Mouse (Mus musculus): ENCODE measurements at regions not wholly inside any gene's neighbourhood (a gene's known extent, or its start where the extent isn't known, plus 50 kb on each side); places are given as distances from the start of the nearest gene placed in this dataset.

GRCm38 (mm10) chr4:47724331-47725004 is 250.0 kb downstream of the Sec61b start:
- DNase-seq (ENCODE audit: low spot score in 2 of 2): no peak

DNA sequence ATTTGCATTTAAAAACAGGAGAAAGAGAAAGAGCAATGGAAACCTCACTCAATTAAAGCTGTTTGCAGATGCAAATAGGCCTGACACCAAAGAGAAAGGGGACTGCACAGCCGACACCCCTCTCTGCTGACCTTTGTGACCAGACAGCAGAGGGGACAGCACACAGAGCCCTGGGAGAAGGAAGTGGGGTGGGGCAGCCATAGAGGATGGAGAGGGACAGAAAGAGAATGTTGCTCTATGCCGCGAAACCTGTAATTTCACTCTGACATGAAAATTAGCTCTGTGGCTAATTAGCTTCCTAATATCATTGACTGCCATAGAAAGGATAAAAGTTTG is 250.5 kb downstream of the Sec61b start:
- DNase-seq (ENCODE audit: low spot score in 2 of 2): no peak

GRCm38 (mm10) chr4:47746498-47747190 is 272.2 kb downstream of the Sec61b start:
- DNase-seq (ENCODE audit: low spot score in 2 of 2): no peak

DNA sequence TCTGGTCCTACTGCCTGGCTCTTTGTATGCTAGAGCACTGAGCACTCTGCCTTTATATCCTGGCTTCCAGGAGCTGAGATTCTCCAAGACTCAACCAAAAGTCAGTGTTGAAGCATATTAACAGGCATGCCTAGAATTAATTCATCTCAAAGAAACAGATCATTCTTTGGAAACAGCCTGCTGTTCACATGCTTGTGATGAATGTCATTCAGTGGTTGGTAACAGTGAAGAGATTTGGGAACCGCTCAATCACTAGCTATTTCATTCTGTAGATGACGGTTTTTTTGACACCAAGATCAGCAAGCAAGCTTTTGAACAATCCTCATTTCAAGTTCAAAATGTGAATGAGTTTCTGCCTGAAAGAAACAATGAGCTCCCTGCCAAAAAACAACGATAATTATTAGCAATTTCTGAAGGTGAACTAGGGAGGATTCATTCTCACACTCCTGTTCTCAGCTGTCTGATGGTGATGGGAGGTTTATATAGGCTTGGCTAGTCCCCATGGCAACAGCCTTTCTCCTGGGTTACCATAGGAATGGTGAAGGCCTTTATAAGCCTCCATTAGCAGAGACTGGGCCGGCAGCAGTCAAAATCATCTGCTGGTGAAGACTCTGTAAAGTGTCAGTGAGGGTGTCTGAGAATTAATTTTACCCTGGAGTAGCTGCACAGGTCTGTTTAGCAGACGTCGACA is 272.6 kb upstream of the Nr4a3 start:
- DNase-seq (ENCODE audit: low spot score in 2 of 2): peak in 1 of 2 experiments; percentile 8

DNA sequence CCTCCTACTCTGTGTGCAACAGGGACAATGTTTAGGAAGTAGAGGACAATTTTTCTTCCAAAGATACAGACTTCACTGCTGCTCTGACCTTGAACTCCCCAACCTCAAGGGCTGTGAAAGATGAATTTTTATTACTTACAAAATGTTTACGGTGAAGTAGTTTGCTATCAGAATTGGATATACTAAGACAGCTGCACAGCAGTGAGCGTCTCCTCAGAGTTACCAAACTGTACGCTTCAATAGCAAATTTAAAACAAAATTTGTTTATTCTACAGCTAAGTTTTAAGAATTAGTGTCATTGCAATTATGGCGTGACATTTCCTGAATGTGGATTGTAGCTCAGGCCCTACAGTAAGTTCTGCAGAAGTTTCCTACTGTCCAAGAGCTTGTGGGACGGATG is 270.3 kb upstream of the Nr4a3 start:
- no peak for DNase-seq (ENCODE audit: low spot score in 2 of 2)

DNA sequence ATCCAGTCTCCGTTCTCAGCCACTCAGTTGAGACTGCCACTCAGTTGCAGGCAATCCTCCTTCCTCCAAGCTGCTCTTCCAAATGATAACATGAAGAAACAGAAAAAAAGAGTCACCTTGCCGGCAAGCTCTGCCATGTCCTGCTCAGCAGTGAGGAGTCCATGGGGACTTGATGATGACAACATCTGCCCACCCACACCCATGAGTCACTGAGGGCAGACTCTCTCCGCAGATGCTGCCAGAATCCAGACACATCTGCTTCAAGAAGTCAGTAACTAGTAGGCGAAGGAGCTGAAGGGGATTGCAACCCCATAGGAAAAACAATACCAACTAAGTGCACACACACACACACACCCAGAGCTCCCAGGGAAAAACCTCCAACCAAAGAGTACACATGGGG is 263.9 kb upstream of the Nr4a3 start:
- no peak for DNase-seq (ENCODE audit: low spot score in 2 of 2)

DNA sequence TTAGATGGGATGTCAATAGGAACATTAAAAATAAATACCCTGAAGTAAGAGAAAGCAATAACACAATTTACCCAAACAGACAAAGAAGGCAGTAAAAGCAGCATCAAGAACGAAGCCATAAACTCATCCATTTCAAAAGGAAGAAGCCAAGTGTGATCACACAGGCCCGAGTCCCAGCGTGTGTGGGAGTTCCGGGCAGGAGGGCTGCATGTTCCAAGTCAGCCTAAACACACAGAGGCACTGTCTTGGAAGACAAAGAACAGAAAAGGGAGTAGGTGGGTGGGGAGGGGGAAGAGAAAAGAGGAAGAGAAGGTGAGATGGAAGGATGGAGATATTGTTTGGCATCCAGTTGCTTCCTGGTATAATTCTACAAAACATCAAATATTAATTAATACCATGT is 248.0 kb upstream of the Nr4a3 start:
- DNase-seq (ENCODE audit: low spot score in 2 of 2): no peak

GRCm38 (mm10) chr4:47799165-47799564 is 245.8 kb upstream of the Nr4a3 start:
- DNase-seq (ENCODE audit: low spot score in 2 of 2): no peak

GRCm38 (mm10) chr4:47803111-47803510 is 241.8 kb upstream of the Nr4a3 start:
- DNase-seq (ENCODE audit: low spot score in 2 of 2): no peak

- no peak for DNase-seq (ENCODE audit: low spot score in 2 of 2)
Observed at GRCm38 (mm10) chr4:47807877-47808276, 237.1 kb upstream of the Nr4a3 start.

- no peak for DNase-seq (ENCODE audit: low spot score in 2 of 2)
Observed at GRCm38 (mm10) chr4:47814030-47814429, 230.9 kb upstream of the Nr4a3 start.

- DNase-seq (ENCODE audit: low spot score in 2 of 2): peak in 1 of 2 experiments; percentile 16
Observed at GRCm38 (mm10) chr4:47818371-47819159, 226.4 kb upstream of the Nr4a3 start.

- no peak for DNase-seq (ENCODE audit: low spot score in 2 of 2)
Observed at GRCm38 (mm10) chr4:47820562-47820961, 224.4 kb upstream of the Nr4a3 start.

- no peak for DNase-seq (ENCODE audit: low spot score in 2 of 2)
Observed at GRCm38 (mm10) chr4:47823299-47823698, 221.7 kb upstream of the Nr4a3 start.

GRCm38 (mm10) chr4:47824083-47824482 is 220.9 kb upstream of the Nr4a3 start:
- peak; percentile 6 to 35 for DNase-seq (ENCODE audit: low spot score in 2 of 2)

- DNase-seq (ENCODE audit: low spot score in 2 of 2): no peak
Observed at GRCm38 (mm10) chr4:47832905-47833304, 212.0 kb upstream of the Nr4a3 start.

DNA sequence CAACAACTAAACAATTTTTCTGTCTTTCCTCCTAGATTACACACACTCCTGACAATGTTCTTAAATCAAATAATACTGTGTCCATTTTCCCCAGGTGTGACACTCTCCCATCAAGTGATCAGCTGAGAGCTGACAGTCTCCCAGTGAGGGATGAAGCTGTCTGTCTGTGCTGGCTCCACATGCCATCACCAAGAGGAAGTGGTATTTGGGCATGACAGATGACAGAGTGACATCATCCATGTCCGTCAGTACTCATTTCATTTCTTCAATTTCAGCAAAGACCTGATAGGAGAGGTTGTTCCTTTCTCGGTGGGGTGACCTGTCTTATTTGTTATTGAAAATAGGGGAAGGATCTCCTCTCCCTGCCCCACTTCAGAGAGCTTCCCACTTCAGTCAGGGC is 206.5 kb upstream of the Nr4a3 start:
- DNase-seq (ENCODE audit: low spot score in 2 of 2): no peak

DNA sequence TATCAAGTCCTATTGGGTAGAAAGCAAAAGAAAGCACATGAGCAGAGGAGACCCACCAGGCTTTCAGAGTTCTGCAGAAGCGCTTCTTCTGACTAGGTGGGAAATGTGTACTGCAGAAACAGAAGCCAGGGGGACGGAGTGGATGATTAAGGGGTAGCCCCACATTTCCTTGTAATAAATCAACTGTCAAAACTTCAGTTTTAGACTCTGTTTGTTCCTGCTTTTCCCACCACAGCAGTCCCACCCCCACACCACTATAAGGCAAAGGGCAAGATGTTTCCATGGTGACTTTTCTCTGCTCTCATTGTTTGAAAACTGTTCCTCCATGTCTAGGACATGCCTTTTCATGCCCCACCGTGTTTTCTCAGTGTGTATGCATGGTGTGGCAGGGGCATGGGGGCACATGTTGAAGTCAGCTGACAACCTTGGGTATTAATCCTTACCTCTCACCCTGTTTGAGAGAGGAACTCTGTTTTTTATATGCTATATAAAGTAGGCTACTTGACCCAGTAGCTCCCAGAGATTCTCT is 202.8 kb upstream of the Nr4a3 start:
- no peak for DNase-seq (ENCODE audit: low spot score in 2 of 2)

- no peak for DNase-seq (ENCODE audit: low spot score in 2 of 2)
Observed at GRCm38 (mm10) chr4:47845239-47845638, 199.7 kb upstream of the Nr4a3 start.

- DNase-seq (ENCODE audit: low spot score in 2 of 2): no peak
Observed at GRCm38 (mm10) chr4:47846389-47847318, 198.3 kb upstream of the Nr4a3 start.

- DNase-seq (ENCODE audit: low spot score in 2 of 2): no peak
Observed at GRCm38 (mm10) chr4:47861151-47861550, 183.8 kb upstream of the Nr4a3 start.

Data from frontal cortex, postnatal 14 days (tissue).